Mouse (Mus musculus) stomach, embryonic 16.5 days (tissue): ENCODE results near the gene Emg1. TPM values are rescaled to one million over a fixed set of nuclear protein-coding genes. Genes with fewer than 3 reads are reported as not detected.

ENCODE experiments used
- ATAC-seq: fragments of 200-750 bp; cut with Nextera tagmentation; 2 replicates; pipeline ENCODE4 v1.8.0; 2017; ENCODE audit warnings: moderate number of reproducible peaks, moderate TSS enrichment; ENCODE audit not compliant: insufficient read depth, low FRiP score
- H3K27ac ChIP-seq: fragments of 300-500 bp; sonication (generic); 2 replicates; pipeline ENCODE4 v1.5.1; 2014; ENCODE audit warnings: low read length
- H3K27me3 ChIP-seq: fragments of 300-500 bp; sonication (generic); 2 replicates; pipeline ENCODE4 v1.6.1; 2014; ENCODE audit warnings: low read length, control low read depth, mixed read lengths; ENCODE audit not compliant: control insufficient read depth, insufficient read depth
- H3K36me3 ChIP-seq: fragments of 300-500 bp; sonication (generic); 2 replicates; pipeline ENCODE4 v1.6.1; 2014; ENCODE audit warnings: low read length; ENCODE audit not compliant: control insufficient read depth, insufficient read depth
- H3K4me1 ChIP-seq: fragments of 300-500 bp; sonication (generic); 2 replicates; pipeline ENCODE4 v1.6.1; 2014; ENCODE audit warnings: low read length, control low read depth, mixed read lengths; ENCODE audit not compliant: control insufficient read depth, insufficient read depth
- H3K4me2 ChIP-seq: fragments of 300-500 bp; sonication (generic); 2 replicates; pipeline ENCODE4 v1.6.1; 2014; ENCODE audit warnings: low read depth, low read length, mixed read lengths
- H3K4me3 ChIP-seq: fragments of 300-500 bp; sonication (generic); replicated peaks from 2 replicates; pipeline ENCODE4 v1.5.1; 2014; ENCODE audit warnings: mild to moderate bottlenecking, low read length
- H3K9ac ChIP-seq: fragments of 300-500 bp; sonication (generic); 2 replicates; pipeline ENCODE4 v1.6.1; 2014; ENCODE audit warnings: low read length
- H3K9me3 ChIP-seq: fragments of 300-500 bp; sonication (generic); replicated peaks from 2 replicates; pipeline ENCODE4 v1.6.1; 2016; ENCODE audit warnings: low read length, control low read depth; ENCODE audit not compliant: control insufficient read depth
- WGBS: fragments of 180-500 bp; shearing (Covaris S2); extraction: QIAGEN DNeasy Blood & Tissue Kit; methylation state at CpG from one replicate; pipeline ENCODE4 v1.1.7; 2014; 5-methylcytosine and 5-hydroxymethylcytosine counted together
- polyA plus RNA-seq: library from polyadenylated mRNA; unstranded; fragments of >200 nt; fragmentation: Nextera tagmentation; extraction: Ambion mirVana; gene quantifications from 2 replicates; pipeline ENCODE4 v1.2.1, GENCODE M21; 2015

Emg1 gene
- polyA plus RNA-seq, 1 experiment from 2014 or later, result 175 TPM

DNA sequence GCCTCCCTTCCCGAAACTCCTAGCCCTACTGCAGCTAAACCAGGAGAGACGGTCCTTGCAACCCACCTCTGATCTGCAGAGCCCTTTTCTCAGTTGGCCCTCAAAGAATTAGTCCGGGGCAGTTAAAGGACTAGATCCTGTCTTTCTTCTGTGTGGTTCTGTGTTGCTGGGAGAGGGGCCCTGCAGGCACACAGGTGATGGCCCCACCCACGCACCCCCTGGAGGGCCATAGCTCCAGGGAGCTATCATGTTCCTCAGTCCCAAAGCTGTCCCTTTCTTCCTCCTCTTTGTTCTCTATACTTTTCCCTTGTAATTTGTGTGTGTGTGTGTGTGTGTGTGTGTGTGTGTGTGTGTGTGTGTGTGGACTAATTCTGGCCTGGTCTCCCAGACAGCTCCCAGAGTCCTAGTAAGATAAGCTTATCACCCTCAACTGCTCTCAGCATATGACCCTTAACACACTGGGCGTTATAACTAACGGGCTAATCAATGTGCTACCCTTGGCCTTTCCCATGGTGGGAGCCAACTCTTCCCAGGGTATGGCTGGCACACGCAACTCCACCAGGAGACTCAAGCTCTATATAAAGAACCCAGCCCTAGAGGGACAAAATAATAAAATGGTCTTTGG lies 7.5 kb upstream of the Emg1 start:
- Histone ChIP-seq H3K27me3 (no peaks in the 10 kb centered on the region), H3K27ac (peak overlapping the region; percentile 96), H3K4me2 (peak overlapping the region; percentile 62), H3K9ac (peak overlapping the region; percentile 86), H3K4me3 (peak overlapping the region; percentile 48), H3K36me3 (peaks cover 17% of the 10 kb centered on the region), H3K4me1 (peaks cover 6% of the 10 kb centered on the region), H3K9me3 (no peaks in the 10 kb centered on the region)
- ATAC-seq, result peak; percentile 45; the same call in 1 of the 2 replicates
- WGBS, result 56% methylated on average over 7 of the region's 7 CpGs

- peak overlapping the region; percentile 96 for H3K27ac ChIP-seq
- H3K4me1 ChIP-seq, result peaks cover 12% of the 10 kb centered on the region
- 49% methylated on average over 16 of the region's 16 CpGs for WGBS
- peak overlapping the region; percentile 86 for H3K9ac ChIP-seq
- H3K4me2 ChIP-seq, result peak overlapping the region; percentile 62
- no peaks in the 10 kb centered on the region for H3K9me3 ChIP-seq
- H3K36me3 ChIP-seq, result peaks cover 18% of the 10 kb centered on the region
- peak overlapping the region; percentile 48 for H3K4me3 ChIP-seq
- peak; percentile 84 for ATAC-seq
- H3K27me3 ChIP-seq, result no peaks in the 10 kb centered on the region
Measured at GRCm38 (mm10) chr6:124718703-124719102, 6.7 kb upstream of the Emg1 start.

DNA sequence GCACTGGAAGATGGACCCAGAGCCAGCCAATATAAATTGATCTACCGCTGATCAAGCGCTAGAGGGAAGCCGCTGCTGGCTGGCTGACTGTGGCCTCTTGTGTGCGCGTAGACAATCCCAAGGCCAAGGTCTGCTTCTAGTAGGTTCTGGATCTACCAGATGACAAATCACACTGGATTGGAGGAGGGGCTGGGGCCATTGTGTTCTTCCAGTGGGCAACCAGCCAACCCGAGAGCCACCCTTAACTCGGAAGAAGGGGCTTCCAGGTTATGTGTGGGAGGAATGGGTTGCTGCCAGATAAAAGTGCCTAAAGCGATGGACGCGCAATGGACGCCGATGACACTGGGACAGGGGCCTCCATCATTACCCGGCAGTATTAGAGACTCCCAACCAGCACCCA lies 6.0 kb upstream of the Emg1 start:
- H3K4me2 ChIP-seq, result peak overlapping the region; percentile 58
- peak overlapping the region; percentile 96 for H3K27ac ChIP-seq
- H3K4me1 ChIP-seq, result peaks cover 18% of the 10 kb centered on the region
- H3K27me3 ChIP-seq, result no peaks in the 10 kb centered on the region
- 50% methylated on average over 13 of the region's 13 CpGs for WGBS
- ATAC-seq, result no peak
- no peaks in the 10 kb centered on the region for H3K9me3 ChIP-seq
- peaks cover 18% of the 10 kb centered on the region for H3K36me3 ChIP-seq
- peak overlapping the region; percentile 86 for H3K9ac ChIP-seq
- peak overlapping the region; percentile 48 for H3K4me3 ChIP-seq

DNA sequence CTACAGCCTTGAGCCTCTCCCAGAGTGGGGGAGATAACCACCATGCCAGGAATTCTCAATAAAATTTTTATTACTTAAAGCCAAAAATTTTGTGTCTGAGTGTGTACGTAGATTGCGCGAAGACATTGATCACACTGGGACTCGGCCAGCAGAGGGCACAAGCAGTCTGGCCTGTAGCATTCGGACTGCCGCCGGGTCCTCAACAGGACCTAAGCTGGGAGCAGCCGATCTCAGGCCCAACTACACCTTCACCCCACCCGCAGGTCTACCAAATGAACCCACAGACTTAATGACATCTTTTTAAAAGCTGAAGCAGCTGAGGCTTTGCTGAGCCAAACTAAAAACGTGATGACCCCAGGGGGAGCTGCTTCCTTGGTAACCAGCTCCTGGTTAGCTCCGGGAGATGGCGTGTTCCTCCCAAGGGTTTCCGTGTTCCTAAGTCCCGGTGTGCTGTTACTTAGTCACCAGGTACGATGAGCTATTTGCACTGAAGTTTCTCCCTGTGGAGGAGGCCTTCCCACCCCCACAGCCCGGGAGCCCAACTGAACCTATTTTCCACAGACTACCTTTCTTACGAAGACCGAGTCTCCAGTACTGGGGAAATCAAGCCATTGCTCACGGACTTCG lies 5.0 kb upstream of the Emg1 start:
- Histone ChIP-seq H3K4me3 (peak overlapping the region; percentile 48), H3K36me3 (peaks cover 18% of the 10 kb centered on the region), H3K27ac (peak overlapping the region; percentile 96), H3K27me3 (no peaks in the 10 kb centered on the region), H3K4me2 (peak overlapping the region; percentile 58), H3K4me1 (peaks cover 18% of the 10 kb centered on the region), H3K9ac (peak overlapping the region; percentile 86), H3K9me3 (no peaks in the 10 kb centered on the region)
- WGBS, result 52% methylated on average over 20 of the region's 20 CpGs
- ATAC-seq, result no peak

GRCm38 (mm10) chr6:124712918-124713317 lies 940 bp upstream of the Emg1 start:
- Histone ChIP-seq H3K9me3 (no peaks in the 10 kb centered on the region), H3K27me3 (no peaks in the 10 kb centered on the region), H3K27ac (peak overlapping the region; percentile 88), H3K4me1 (peaks cover 26% of the 10 kb centered on the region), H3K36me3 (peaks cover 22% of the 10 kb centered on the region), H3K4me2 (peak overlapping the region; percentile 93), H3K4me3 (peak overlapping the region; percentile 93), H3K9ac (peak overlapping the region; percentile 89)
- ATAC-seq, result no peak
- 11% methylated on average over 11 of the region's 11 CpGs for WGBS

- H3K9me3 ChIP-seq, result no peaks in the 10 kb centered on the region
- no peak overlapping the region for H3K4me2 ChIP-seq
- peaks cover 15% of the 10 kb centered on the region for H3K36me3 ChIP-seq
- H3K27me3 ChIP-seq, result no peaks in the 10 kb centered on the region
- ATAC-seq, result no peak
- WGBS, result 87% methylated on average over 10 of the region's 10 CpGs
- H3K9ac ChIP-seq, result no peak overlapping the region
- no peak overlapping the region for H3K27ac ChIP-seq
- H3K4me1 ChIP-seq, result peaks cover 11% of the 10 kb centered on the region
- H3K4me3 ChIP-seq, result no peak overlapping the region
Measured at GRCm38 (mm10) chr6:124708289-124708889, 3.6 kb downstream of the Emg1 start.

DNA sequence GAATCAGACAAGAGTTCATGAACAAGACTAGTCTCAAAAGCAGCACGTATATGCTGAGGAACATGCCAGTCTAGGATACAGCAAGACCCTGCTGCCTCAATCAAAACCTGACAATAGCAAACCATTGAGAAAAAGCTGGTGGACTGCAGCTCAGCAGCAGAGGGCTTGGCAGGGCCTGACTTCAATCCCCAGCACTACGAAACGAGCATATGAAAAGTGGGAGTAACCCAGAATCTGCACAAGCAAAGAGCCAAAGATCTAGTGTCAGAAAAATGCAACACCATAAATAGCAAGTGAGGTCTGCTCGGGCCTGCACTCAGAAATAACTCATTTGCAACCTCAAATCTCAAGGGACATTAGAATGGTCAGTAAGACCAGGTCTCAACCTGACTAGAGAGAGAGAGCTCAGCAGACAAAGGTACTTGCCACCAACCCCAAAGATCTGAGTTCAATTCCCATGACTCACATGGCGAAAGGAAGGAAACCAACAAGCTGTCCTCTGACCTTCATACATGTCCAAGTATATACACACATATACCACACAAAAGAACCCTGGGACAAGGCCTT lies 5.8 kb downstream of the Emg1 start:
- H3K27me3 ChIP-seq, result no peaks in the 10 kb centered on the region
- H3K4me1 ChIP-seq, result peaks cover 8% of the 10 kb centered on the region; the same call in 1 of the 2 replicates
- no peak overlapping the region for H3K9ac ChIP-seq
- 83% methylated on average over 5 of the region's 5 CpGs for WGBS
- H3K4me3 ChIP-seq, result no peak overlapping the region
- H3K27ac ChIP-seq, result no peak overlapping the region
- no peak overlapping the region for H3K4me2 ChIP-seq
- H3K36me3 ChIP-seq, result peaks cover 21% of the 10 kb centered on the region
- H3K9me3 ChIP-seq, result no peaks in the 10 kb centered on the region
- ATAC-seq, result no peak

DNA sequence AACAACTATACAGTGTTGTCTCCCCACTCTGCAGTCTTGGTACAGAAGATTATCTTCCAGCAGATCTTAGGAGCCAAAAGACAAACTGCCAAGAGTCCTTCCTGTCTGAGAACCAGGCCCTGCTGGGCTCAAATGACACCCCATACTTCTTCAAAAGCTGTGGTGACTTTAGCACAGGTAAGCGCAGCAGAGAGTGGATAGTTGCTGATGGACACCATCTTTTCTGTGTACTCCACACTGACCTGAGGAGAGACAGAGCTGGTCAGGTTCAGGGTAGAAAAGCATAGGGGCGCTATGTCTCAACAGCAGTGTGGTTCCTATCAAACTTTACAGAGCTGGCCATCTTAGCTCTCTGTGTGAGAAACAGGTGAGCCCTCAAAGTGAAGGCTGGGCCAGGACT lies 7.6 kb downstream of the Emg1 start:
- peaks cover 21% of the 10 kb centered on the region for H3K36me3 ChIP-seq
- 96% methylated on average over 2 of the region's 2 CpGs for WGBS

GRCm38 (mm10) chr6:124703789-124704188 lies 8.2 kb downstream of the Emg1 start:
- H3K4me2 ChIP-seq, result no peak overlapping the region
- H3K4me3 ChIP-seq, result no peak overlapping the region
- H3K27ac ChIP-seq, result no peak overlapping the region
- no peaks in the 10 kb centered on the region for H3K27me3 ChIP-seq
- H3K4me1 ChIP-seq, result no peaks in the 10 kb centered on the region
- no peaks in the 10 kb centered on the region for H3K9me3 ChIP-seq
- no peak overlapping the region for H3K9ac ChIP-seq
- H3K36me3 ChIP-seq, result peaks cover 20% of the 10 kb centered on the region
- WGBS, result 54% methylated on average over 7 of the region's 7 CpGs
- ATAC-seq, result no peak

More for the DNA sequence above, 7.6 kb downstream of the Emg1 start:
- no peak for ATAC-seq
- no peaks in the 10 kb centered on the region for H3K4me1 ChIP-seq
- no peak overlapping the region for H3K4me2 ChIP-seq
- H3K9me3 ChIP-seq, result no peaks in the 10 kb centered on the region
- H3K27ac ChIP-seq, result no peak overlapping the region
- no peak overlapping the region for H3K9ac ChIP-seq
- no peaks in the 10 kb centered on the region for H3K27me3 ChIP-seq
- H3K4me3 ChIP-seq, result no peak overlapping the region
